Mouse (Mus musculus) testis, adult 2 months (tissue): ENCODE results near the gene Efcab11. TPM values are rescaled to one million over a fixed set of nuclear protein-coding genes. Genes with fewer than 3 reads are reported as not detected.

ENCODE experiments used
- H3K27ac ChIP-seq: fragments of 200-500 bp; 2 replicates; pipeline ENCODE4 v1.5.1; 2012; ENCODE audit warnings: low read depth, low read length; ENCODE audit not compliant: control insufficient read depth, insufficient read depth
- H3K27me3 ChIP-seq: fragments of 200-500 bp; 2 replicates; pipeline ENCODE4 v1.6.1; 2012; ENCODE audit warnings: mild to moderate bottlenecking, low read length, moderate library complexity; ENCODE audit not compliant: control insufficient read depth, insufficient read depth
- H3K36me3 ChIP-seq: fragments of 200-500 bp; 2 replicates; pipeline ENCODE4 v1.6.1; 2012; ENCODE audit warnings: mild to moderate bottlenecking, low read length; ENCODE audit not compliant: control insufficient read depth, insufficient read depth
- H3K4me1 ChIP-seq: fragments of 200-500 bp; 2 replicates; pipeline ENCODE4 v1.6.1; 2012; ENCODE audit warnings: low read length; ENCODE audit not compliant: control insufficient read depth, insufficient read depth
- H3K4me3 ChIP-seq: fragments of 200-500 bp; 2 replicates; pipeline ENCODE4 v1.5.1; 2012; ENCODE audit warnings: low read depth, mild to moderate bottlenecking, low read length, moderate library complexity, mixed read lengths; ENCODE audit not compliant: control insufficient read depth
- CTCF ChIP-seq: fragments of 200-500 bp; IDR thresholded peaks from 2 replicates; pipeline ENCODE4 v1.5.1; 2012; ENCODE audit warnings: low read depth, mild to moderate bottlenecking, inconsistent platforms, low read length, moderate library complexity; ENCODE audit not compliant: control insufficient read depth, insufficient read depth, insufficient replicate concordance
- POLR2A ChIP-seq: fragments of 200-500 bp; IDR thresholded peaks from 2 replicates; pipeline ENCODE4 v1.6.1; 2012; ENCODE audit warnings: low read depth, mild to moderate bottlenecking, inconsistent platforms, low read length, moderate library complexity; ENCODE audit not compliant: control insufficient read depth
- polyA plus RNA-seq: library from polyadenylated mRNA; depleted of rRNA; stranded (reverse); fragments of >200 nt; gene quantifications from 2 replicates; pipeline ENCODE4 v1.2.3, GENCODE M21; 2012

The Efcab11 gene
- polyA plus RNA-seq, 1 experiment = 7.1 TPM

DNA sequence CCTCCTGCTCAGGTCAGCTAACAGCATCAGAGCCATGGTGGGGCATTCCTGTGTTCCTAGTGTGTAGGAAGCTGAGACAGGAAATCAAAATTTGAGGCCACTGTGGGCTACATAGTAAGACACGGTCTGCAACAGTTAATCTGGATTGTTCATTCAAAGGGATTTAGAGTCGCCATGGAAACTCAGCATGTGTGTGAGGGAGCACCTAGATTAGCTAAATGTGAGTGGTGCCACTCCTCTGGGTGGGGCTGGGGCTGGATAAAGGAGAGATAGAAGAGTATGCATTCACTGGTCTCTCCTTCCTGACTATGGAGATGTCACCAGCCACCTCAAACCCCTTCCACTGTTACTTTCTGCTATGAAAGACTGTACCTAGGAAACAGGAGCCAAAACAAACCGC, 10.8 kb downstream of the Efcab11 start:
- no peak overlapping the region for H3K4me3 ChIP-seq
- no peaks in the 10 kb centered on the region for H3K4me1 ChIP-seq
- no peak for TF ChIP-seq CTCF
- no peak for TF ChIP-seq POLR2A
- H3K27me3 ChIP-seq = no peaks in the 10 kb centered on the region
- H3K27ac ChIP-seq = no peak overlapping the region
- H3K36me3 ChIP-seq = no peaks in the 10 kb centered on the region

DNA sequence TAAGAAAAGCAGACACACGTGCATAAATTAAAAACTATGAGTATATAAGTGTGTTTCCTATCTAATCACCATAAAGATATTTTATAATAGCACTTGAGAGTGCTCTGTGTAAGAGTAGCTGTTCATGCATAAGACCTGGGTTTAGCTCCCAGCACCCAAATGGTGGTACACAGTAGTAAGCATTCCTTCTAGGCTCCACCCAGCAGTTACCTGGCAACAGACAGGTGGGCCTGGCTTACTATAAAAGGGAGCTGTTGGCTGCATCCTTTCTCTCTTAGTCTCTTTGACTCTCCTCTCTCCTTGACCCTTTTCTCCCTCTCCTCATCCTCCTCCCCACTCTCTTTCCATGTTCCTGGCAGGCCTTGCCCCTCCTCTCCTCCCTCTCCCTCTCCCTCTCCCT, 15.4 kb downstream of the Efcab11 start:
- no peaks in the 10 kb centered on the region for H3K27me3 ChIP-seq
- TF ChIP-seq CTCF = no peak
- TF ChIP-seq POLR2A = no peak
- no peak overlapping the region for H3K27ac ChIP-seq
- H3K4me1 ChIP-seq = no peaks in the 10 kb centered on the region
- no peaks in the 10 kb centered on the region for H3K36me3 ChIP-seq
- H3K4me3 ChIP-seq = no peak overlapping the region

DNA sequence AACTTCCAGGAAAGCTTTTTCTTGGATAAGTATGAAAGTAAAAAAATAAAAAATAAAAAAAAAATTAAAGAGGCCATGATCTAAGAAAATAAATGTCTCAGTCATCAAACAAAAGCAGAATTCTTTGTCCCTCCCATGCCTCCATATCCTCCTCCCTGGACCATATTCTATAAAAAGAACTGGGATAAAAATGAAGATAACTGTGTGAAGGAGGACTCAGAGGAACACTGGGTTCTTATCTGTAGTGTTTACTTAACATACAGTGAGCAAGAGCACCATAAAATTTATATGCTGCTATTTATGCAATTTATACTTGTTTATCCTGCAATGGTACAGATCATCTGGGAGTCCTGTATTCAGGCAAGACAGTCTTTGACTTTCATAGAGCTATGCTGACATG, 19.6 kb downstream of the Efcab11 start:
- Histone ChIP-seq H3K27me3 (no peaks in the 10 kb centered on the region), H3K36me3 (no peaks in the 10 kb centered on the region)

DNA sequence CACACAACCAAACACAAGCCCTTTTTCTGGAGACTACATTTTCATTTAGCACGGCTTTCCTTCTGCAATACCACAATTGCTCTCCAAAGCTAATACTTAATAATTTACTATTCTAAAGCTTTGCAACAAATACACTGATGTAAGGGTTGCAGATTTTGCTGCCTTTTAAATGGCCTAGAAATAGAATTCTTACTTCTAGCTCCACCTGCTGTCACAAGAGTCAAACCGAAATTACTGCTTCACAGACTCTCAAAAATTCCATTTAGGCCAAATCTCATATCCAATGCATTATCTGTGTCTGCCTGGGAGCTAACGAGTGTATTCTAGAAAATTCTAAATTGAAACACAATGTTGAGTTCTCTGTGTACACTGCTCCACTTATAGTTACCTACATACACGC, 23.3 kb downstream of the Efcab11 start:
- TF ChIP-seq CTCF = no peak
- no peak for TF ChIP-seq POLR2A
- Histone ChIP-seq H3K4me1 (peaks cover 2% of the 10 kb centered on the region), H3K27me3 (no peaks in the 10 kb centered on the region), H3K27ac (no peak overlapping the region), H3K4me3 (no peak overlapping the region), H3K36me3 (no peaks in the 10 kb centered on the region)

More for the DNA sequence above, 19.6 kb downstream of the Efcab11 start:
- Histone ChIP-seq H3K4me1 (no peaks in the 10 kb centered on the region), H3K4me3 (no peak overlapping the region), H3K27ac (no peak overlapping the region)
- TF ChIP-seq POLR2A (no peak), CTCF (no peak)

DNA sequence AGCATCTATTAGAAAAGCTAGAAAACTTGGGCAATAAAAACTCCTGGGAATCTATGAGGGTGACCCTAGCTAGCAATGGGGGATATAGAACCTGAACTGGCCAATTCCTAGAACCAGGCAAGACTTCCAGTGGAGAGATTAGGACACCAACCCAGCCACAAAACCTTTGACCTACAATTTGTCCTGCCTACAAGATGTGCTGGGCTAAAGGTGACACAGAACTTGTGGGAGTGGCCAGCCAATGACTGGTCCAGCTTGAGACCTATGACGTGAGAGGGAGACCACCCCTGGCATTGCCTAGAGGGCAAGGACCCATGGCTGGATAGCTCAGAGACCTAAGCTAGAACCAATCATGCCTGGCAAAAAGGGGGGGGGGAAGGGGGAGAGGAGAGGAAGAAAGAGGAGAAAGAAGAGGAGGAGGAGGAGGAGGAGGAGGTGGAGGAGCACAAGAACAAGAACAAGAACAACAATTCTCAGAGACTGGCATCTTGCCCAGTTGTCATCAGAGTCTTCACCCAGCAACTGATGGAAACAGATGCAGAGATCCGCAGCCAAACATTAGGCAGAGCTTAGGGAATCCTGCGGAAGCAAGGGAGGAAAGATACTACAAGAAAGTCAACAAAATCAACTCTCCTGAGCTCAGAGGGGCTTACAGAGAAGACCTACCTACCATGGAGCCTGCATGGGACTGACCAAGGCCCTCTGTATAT, 24.7 kb downstream of the Efcab11 start:
- TF ChIP-seq CTCF (no peak), POLR2A (no peak)
- H3K36me3 ChIP-seq = no peaks in the 10 kb centered on the region
- H3K4me1 ChIP-seq = peaks cover 2% of the 10 kb centered on the region
- no peaks in the 10 kb centered on the region for H3K27me3 ChIP-seq
- no peak overlapping the region for H3K27ac ChIP-seq
- H3K4me3 ChIP-seq = no peak overlapping the region

DNA sequence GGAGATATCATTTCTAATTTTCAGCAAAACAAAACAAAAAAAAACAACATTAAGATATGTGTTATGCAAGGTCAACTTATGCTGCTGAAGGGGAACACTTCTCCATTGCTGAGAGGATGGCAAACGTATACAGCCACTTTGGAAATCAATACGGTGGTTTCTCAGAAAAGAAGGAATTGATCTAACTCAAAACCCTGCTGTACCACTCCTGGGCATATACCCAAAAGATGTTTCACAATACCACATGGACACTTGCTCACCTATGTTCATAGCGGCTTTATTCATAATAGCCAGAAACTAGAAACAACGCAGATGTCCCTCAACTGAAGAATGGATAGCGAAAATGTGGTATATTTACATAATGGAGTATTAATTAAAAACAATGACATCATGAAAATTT, 25.6 kb downstream of the Efcab11 start:
- no peak overlapping the region for H3K4me3 ChIP-seq
- no peaks in the 10 kb centered on the region for H3K36me3 ChIP-seq
- no peak overlapping the region for H3K27ac ChIP-seq
- no peak for TF ChIP-seq CTCF
- no peak for TF ChIP-seq POLR2A
- H3K27me3 ChIP-seq = no peaks in the 10 kb centered on the region
- H3K4me1 ChIP-seq = peaks cover 2% of the 10 kb centered on the region

DNA sequence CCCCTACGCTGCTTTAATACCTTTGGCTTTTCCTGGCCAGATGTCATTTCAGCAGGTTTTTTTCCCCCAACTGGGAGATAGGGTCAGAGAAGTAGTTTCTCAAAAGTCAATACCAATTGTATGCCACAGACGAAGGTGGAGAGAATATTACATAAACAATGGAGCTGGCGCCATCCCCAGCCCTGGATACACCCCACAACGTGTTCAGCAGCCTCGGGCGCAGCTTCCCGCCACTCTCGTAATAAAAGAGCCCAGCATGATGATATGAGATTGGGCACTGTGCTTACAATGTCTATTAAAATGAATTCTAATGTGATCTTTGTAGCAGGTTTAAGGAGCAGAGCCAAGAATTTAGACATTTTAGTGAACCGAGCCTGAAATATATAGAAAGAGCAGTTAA, 28.2 kb downstream of the Efcab11 start:
- Histone ChIP-seq H3K4me3 (no peak overlapping the region), H3K36me3 (no peaks in the 10 kb centered on the region), H3K4me1 (peaks cover 2% of the 10 kb centered on the region), H3K27me3 (no peaks in the 10 kb centered on the region), H3K27ac (no peak overlapping the region)
- TF ChIP-seq CTCF (no peak), POLR2A (no peak)
